Mouse (Mus musculus) testis, postnatal 10 days (tissue): ENCODE results near the gene Ppip5k2.
A peak's percentile ranks its signal among the peaks of the same experiment; 100 is the strongest.
"Not testable (repeated sequence)": the region's sequence is repeated elsewhere in the genome, so short reads cannot be mapped to it uniquely, and the experiment has no call there.

Experiments
- DNase-seq: peaks from one replicate; pipeline ENCODE4 v3.0.0; 2021; ENCODE audit warnings: low spot score

Ppip5k2 gene

DNA sequence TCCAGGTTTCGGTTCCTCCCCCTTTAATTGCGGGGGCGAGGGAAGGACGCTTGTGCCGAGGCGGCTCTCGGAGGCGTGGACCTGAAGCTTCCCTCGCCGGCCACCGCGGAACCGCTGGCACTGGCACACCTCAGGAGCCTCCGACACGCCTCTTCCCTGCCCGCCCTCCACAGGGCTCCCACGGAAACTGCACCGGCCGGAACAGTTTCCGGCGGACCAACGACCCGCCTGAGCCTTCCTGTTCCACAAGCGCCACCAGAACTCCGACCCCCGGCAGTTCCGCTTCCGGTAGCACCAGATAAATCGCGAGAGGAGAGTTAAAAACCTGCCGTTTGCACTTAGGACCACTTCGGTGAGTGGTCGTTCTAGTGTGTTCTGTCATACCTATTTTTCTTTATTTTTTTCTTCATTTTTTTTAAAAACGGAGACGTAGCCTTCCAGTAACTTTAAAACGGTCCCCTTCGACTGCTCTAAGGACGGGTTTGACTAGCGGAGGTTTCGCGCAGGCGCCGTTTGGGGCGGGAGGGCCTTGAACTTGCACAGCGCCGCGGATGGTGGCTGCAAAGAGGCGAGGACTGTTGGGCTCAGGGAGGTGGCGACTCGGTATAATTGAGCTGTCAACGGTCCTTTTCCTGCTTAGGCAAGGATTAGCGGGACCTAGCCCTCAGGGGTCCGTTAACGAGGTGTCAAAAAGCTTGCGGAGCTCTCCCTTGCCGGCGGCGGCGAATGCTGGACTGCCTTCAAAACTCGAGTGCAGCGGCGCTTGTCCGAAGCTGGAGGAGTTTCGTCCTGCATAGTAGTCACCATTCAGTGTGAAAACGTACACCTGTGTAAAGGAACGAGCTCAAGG is at the start of gene Ppip5k2, which contains the start of gene Gin1:
Gene Ppip5k2, minus strand, starts transcription at position 508 of the 850 bp plus-strand sequence.
Gene Gin1, plus strand, starts transcription at position 269 of the 850 bp plus-strand sequence.
- peak; percentile 94 for DNase-seq

DNA sequence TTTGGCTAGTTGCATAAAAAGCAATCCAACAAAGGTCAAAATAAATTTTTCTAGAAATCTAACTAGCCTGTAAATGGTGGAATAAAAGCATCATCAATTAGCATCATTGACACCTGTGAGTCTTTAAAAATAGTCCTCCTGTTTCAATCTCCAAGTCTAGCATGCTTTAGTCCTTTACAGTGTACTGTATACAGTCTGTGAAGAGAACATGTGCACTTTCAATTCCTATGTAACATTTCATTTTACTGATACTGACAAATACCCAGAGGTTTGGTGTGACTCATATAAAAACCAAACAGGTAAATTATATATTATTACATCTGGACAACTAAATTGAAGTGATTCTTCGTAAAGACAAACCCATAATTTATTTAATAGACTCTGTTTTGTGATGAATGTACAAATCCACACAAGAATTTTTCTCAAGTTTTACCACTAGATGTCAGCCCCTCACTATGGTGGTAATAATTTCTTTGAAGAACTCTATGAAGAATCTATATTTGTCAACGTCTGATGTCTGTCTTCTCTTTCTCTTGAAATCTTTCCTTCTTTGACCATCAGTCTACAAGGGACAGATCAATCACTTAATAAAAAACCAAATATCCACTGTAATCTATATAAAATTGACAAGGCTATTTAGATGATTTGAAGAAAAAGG is 39.2 kb upstream of the Ppip5k2 start:
- no peak for DNase-seq

DNA sequence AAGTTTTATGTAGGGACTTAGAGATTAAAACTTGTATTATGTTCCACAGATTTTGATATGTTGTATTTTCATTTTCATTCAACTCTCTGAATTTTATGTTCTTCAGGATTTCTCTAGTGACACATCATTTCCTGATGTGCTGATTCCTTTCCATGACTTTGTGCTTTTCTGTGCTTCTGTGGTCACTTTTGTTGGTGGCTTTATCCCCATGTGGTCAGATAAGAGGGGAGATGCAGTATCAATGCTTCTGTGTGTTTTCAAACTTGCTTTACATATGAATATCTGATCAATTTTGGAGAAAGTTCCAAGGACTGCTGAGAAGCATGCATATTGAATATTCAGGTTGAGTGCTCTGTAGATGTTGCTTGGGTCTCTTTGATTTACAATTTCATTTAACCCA is 34.3 kb upstream of the Ppip5k2 start:
- no peak for DNase-seq

DNA sequence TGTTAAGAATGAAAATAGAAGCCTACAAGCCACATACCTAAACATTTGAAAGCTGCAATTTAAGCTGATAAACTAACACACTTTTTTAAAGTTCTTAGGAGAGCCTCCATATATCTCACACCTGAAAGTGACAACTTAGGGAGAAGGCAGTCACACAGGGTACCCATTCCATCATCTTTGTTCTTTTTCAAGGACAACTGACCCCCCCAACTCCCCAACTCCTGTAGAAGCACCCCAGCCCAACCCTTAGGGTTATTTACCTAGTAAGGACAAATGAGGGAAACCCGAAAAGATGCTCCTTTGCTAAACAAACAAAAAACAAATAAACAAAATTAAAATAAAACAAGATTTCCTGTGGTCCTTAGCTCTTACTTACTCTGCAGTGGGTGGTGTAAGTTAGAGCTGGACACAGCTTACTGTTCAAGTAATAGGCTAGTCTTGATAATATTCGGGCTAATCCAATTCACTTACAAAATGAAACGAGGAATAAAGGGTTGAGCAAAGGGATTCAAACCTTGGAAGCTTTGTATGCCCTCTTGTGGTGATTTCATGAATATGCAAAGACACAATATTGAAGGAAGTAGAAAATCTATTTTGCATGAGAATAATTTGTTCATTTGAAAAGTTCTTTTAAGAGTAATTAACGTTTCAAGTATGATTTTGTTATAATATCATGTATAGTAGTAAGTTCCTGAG is 32.1 kb upstream of the Ppip5k2 start:
- DNase-seq, result no peak

DNA sequence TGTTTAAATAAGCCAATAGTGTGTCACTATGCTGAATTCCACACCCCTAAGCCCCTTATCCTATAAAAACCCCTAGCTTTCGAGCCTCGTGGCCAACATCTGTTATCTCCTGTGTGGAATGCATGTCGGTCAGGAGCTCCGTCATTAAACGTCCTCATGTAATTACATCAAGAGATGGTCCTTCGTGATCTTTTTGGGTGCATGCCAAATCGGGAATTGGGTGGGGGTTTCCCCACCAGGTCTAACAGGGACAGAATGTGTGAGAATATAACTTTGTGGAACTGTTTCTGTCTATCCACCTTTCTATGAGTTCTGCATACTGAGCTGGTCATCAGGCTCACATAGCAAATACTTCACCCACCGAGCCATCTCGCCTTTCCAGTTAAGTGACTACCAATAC is 25.7 kb upstream of the Ppip5k2 start:
- no peak for DNase-seq

DNA sequence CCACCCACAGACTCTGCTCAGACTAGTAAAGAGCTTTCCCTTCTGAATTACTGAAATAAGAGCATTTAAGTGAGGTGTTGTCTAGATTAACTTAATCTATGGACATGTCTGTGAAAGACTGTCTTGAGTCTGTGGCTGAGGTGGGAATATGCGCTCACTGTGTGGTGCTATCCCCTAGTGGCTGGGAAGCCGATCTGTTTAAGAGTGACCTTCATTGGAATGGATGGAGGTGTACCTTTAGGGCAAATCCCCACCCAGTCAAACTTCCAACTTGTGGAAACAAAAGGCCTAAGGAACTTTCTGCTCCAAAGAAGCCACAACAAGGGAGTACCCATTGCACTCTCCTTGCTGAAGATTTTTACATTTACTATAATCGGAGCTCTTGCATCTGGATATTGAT is 23.9 kb upstream of the Ppip5k2 start:
- DNase-seq, result no peak

DNA sequence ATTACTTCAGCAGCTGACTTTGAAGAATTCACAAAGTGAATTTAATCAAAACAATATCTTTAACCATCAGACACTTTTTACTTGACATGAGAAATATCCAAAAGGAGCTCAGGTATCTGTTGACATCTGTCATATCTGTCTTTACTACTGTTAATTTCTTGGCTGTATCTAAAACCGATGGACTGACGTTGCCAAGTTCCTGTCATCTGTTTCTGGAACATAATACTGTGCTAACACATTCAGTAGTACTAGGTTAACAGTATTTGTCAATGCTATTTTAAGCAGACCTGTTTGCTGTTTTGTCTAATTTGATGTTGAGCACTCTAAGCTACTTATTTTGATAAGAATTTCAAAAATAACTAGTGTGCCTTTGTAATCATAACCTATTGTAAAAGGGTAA is 18.3 kb upstream of the Ppip5k2 start:
- no peak for DNase-seq

DNA sequence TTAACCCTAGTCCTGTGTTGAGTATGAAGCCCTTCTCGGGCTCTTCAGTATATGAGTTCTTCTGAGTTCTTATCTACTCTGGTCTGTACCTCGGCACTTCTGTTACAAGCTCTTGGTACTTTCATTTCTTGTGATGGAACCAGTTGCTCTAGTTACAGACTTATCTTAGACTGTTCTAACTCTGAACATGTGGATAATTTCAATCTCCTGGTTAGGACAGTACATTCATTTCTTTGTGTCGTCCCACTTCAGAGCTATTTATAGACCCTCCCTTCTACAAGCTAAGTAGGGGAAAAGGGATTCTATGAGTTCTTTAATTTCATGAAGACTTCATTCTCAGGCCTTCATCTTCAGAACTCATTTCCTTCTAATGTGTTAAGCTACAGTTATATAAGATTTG is 17.5 kb upstream of the Ppip5k2 start:
- no peak for DNase-seq

DNA sequence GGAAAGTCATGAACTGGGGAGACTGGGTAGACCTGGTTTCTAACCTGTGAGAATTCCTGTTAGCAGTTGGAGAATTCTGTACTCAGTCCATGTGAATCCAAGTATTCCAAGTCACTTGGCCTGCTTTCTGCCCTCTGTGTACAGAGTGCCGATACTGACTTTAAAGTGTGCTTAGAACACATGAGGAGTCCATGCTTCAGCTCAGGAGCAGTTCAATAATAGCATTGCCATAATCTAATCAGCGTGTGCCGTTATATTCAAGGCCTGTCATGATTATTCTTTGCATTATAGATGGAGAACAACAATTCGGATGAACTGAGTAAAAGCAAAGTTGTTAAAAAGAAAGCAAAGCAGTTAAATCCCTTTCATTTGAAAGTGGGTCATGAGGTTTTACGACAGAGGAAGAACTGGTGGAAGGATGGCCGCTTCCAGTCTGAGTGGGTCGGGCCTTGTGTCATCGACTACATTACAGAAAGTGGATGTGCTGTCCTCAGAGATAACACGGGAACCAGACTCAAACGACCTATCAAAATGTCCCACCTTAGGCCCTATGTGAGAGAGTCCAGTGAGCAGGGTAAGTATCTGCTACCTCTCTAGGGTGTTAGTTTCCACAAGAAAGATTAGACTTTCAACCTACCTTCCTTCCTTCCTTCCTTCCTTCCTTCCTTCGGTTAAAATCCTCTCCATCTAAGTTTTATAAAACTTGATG is 15.6 kb upstream of the Ppip5k2 start:
- no peak for DNase-seq

DNA sequence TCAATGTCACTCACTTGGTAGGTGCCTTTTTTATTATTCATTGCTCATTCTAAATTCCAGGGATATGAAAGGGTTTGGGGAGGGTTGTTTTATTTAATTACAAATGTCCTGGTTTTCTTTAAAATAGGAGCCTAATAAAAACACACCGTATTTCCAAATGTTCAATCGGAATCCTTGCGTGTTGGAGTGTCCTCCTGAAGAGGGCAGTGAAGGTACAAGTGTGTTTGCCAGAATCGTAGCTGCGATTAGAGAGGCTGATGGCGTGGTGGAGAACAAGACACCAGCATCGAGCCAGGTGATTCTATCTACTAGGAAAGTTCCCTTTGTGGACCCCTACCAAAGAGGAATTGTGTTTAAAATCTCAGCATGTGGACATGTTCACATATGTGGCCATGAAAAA is 14.7 kb upstream of the Ppip5k2 start:
- no peak for DNase-seq

DNA sequence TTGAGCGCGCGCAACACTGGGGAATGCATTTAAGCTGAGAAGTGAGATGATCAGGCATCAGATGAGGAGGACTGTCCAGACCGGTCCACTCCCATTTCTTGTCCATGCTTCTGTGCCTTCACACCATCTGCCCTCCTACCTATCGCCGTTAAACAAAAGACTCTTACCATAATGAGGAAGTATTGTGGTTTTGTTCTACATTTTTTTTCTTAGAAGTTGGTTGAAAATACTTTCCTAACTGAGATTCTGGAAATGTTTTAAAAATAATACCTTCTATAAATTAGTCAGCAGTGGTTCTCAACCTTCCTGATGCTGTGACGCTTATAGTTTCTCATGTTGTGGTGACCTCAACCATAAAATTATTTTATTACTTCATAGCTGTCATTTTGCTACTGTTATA is 11.5 kb upstream of the Ppip5k2 start:
- no peak for DNase-seq

DNA sequence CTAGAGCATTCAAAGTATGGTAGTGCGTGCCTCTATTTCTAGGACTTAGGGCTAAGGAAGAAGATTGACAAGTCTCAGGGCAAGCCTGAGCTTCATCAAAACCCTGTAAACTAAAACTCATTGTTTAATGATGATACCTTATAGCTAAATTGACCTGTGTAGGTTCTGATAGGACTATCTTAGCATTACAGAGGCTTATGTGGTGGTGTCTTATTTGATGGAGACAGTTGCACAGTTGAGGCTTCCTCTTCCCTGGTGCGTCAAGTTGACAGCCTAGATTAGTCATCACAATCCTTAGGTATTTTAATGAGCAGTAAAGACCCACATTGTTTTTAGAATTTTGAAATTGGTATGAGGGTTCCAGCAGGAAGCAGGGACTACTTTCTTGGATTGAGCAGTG is 3.8 kb upstream of the Ppip5k2 start:
- DNase-seq, result no peak

DNA sequence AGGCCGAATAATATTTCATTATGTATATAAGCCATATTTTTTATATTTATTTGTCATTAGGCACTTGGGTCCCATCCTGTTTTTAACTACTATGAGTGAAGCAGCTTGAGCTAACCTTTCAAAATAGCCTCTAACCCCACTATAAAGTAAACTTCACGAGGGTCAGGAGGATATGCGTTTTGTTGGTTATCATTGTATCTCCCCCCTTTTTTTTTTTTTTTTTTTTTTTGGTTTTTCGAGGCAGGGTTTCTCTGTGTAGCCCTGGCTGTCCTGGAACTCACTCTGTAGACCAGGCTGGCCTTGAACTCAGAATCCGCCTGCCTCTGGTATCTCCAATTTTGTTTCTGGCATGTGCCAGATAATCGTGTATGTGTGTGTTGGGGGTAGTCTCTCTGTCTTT is 3.2 kb upstream of the Ppip5k2 start:
- no peak for DNase-seq

DNA sequence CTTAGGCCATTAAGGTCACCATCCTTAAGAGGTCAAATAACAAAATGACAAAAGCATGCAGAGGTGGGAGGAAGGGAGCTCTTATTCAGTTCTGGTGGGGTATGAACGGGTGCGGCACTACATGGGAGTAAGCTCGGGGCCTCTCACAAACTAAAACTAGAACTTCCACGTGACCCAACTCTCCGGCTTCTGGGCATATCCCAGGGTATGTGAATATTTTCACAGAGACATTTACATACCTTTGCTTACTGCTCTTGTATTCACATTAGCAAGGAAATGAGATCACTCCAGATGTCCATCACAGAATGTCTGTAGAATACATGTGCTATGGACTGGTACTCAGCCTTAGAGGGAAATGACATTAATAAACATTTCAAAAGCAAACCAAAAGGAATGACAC is 1.5 kb upstream of the Ppip5k2 start:
- no peak for DNase-seq

DNA sequence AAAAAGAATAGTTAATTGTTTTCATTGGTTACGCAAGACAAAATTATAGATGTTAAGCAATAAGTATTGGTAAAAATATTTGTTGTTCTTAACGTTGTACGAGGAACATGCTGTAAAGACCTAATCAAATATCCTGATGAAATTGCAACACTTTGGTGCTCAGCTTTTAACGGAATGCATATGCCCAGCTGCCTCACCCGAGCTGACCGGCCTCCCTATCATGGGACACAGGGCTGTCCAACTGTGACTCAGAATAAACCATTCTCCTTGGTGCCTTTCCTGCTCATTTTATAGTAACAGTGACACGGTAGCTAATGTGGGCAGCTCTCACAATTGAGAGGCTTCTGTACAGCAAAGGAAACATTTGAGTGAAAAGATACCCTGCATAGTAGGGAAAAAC is 907 bp upstream of the Ppip5k2 start:
- no peak for DNase-seq

DNA sequence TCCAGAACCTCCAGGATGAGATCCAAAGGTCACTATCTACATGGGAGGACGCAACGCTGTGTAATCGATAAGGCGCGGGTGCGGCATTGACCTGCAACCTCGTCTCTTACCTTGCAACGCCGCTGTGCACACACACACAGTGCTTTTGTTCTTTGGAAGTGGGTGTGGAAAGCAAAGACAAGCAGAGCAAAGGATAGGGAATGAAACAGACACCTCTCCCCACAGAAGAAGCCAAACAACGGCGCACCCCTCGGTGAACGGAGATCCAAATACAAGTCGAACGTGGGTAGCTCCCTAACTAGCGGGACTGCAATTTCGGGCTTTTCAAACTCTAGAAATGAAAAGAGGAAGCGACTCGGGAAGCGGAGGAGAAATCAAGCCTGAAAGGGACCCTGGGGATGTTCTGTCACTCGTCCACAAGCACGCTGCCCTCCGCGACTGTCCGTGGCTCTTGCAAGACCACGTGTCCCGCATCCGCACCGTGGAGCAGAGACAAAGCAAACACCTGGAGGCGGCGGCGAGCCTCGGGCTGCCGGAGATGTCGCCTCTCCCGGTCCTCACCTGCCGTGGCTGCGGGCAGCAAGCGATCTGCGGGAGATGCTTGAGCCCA is 812 bp downstream of the Ppip5k2 start:
- DNase-seq, result no peak

DNA sequence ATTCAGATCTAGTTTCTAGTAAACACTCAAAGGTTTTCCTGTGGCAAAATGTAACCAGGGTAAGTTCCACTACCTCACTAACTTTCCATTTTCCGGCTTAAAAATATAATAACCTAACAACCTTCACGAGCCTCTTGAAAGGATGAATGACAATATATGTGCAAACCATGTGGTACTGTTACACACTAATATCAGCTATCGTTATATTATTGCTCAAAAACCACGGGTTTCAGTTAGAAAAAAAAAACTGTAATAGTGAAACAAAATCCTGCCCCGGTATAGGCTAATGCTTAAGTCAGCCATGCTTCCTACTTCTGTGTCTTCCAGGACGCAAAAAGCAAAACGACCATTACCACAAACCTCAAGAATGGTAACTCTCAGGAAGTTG is 1.3 kb downstream of the Ppip5k2 start:
- DNase-seq, result no peak

DNA sequence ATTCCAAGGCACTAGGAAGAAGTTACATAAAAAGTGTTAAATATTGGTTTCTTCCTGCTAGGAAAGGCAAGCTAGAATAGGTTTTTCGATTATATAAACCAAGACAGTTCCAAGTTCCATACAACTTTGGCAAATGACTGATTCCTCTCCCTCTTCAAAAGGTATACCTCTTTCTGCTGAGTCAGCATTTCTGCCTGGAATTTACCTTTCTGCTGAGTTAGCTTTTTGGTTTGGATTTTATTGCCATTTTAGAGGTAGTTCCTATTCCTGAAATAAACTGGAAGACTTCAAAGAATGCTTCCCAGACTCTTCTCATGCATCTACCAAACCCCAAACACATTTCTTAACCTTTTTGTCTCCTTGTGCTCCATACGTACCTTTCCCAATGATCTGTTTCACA is 2.1 kb downstream of the Ppip5k2 start:
- DNase-seq, result no peak

DNA sequence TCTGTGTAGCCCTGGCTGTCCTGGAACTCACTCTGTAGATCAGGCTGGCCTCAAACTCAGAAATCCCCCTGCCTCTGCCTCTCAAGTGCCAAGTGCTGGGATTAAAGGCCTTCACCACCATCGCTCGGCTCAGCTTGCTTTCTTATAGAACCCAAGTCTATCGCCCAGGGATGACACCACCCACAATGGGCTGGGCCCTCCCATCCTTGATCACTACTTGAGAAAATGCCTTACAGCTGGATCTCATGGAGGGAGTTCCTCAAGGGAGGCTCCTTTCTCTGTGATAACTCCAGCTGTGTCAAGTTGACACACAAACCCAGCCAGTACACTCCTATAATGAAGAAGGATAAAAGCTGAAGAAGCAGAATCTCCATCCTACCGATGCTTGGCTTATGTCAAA is 4.5 kb downstream of the Ppip5k2 start:
- DNase-seq, result not testable (repeated sequence)

DNA sequence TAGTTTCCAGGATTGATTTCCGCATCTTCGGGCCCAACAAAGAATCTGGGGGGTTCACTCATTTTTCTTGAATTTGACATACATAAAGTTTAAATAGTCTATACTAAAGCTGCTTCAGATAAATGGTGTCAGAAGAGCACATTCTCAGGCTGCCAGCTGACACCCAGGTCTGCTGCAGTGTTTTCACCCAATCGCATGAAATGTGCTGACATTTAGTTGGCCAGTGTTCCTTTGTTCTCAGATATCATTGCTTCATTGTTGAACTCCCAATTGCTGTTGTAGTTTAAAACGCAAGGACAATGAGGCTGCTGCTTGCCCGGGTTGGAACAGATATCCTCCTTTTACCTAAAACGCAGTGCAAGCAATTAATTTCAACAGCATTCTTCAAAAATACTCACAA is 8.7 kb downstream of the Ppip5k2 start:
- DNase-seq, result no peak

DNA sequence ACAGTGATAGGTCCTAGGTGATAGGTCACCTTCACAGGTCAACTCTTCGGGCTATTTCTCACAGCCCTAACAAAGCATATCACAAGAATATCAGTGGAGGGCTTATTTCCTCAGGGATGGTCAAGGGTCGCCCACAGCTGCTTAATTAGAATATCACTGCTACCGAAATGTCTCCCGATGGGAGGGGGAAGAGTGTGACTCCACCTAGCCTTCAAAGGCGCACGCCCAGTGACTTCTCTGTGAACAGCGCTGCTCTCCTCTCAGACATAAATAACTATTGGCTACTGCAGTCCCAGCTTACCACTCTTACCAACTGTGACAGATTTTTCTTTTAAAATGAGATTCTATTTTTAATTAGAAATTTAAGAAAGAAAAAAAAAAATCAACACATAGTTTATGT is 9.6 kb downstream of the Ppip5k2 start:
- DNase-seq, result no peak

DNA sequence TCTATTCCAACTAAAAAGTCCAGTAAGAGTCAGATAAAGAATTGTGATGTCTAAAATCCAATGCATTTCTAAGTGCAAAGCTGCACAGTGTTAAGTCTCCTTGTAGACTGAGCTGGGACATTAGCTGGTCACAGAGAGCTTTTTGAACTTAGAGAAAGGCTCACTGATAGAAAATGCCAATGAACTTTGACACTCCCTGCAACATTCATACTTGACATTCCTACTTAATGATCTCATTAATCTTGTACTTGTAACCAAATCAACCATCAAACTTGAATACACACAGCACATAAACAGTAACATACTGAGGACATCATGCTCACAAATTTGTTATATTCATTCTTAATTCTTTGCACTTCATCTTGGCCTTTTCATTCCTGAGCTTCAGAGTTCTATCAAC is 10.4 kb downstream of the Ppip5k2 start:
- no peak for DNase-seq
